Mouse (Mus musculus) stomach, postnatal 0 days (tissue): ENCODE results near the gene Stard13.

Experiments
- CTCF ChIP-seq: IDR thresholded peaks from 2 replicates; pipeline ENCODE4 v1.5.1; 2016; ENCODE audit warnings: antibody characterized with exemption, low read depth, mild to moderate bottlenecking, moderate library complexity
- EP300 ChIP-seq: optimal IDR thresholded peaks from 2 replicates; pipeline ENCODE3; 2016; ENCODE audit warnings: antibody characterized with exemption

GRCm38 (mm10) chr5:151183656-151184240 is 49.9 kb downstream of the Stard13 start:
- TF ChIP-seq CTCF (no peak), EP300 (no peak)
